Mouse (Mus musculus): ENCODE results near the gene Fgfr2. TPM values are rescaled to one million over a fixed set of nuclear protein-coding genes. Genes with fewer than 3 reads are reported as not detected.

The Fgfr2 gene
- polyA plus RNA-seq, 1 experiment from 2014 or later: 106 TPM

DNA sequence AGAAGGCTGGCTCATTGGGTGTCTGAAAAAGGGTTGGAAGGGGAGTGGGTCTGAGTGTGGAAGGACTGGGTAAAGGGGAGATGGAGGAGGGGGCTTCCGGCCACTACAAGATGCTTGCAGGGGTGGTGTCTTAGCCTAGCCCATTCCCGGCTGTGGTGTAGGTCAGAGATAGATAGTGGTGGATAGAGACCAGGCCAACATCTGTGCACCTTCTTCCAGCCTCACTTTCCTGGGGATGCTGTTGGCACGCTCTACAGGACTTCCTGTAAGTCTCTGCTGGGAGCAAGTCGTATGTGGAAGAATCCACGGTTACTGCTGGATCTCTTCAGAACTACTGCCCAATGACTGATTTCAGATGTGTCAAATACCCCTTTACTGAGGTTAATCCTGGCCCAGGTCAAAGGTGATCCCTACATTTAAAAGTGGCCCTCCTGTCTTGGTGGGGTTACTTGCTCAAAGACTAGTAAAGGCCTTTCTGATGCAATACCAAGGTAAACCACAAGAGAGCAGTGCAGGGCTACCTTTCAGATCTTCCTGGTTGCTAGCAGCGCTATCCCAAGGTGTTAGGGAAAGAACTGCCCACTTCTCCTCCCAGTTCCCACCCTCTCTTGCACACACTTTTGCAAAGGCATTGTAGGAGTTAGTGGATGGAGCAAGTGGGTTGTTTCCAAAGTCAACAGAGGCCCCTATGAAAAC, 896.6 kb downstream of the Fgfr2 start:
- no peak overlapping the region for H3K27ac ChIP-seq (replicated peaks; ENCODE audit: low read depth, low read length)
- no peak overlapping the region for H3K4me3 ChIP-seq (ENCODE audit: low read depth, low read length)
- H3K9ac ChIP-seq (ENCODE audit: low read depth, low read length): no peak overlapping the region; the same call in 1 of the 2 replicates
- DNase-seq (ENCODE audit: low spot score) (peak; percentile 87), ATAC-seq (ENCODE audit: low read depth) (peak; percentile 74)
- 0 out of 2 replicates have a peak, but pooled peaks cover 4% of the 10 kb centered on the region for H3K4me1 ChIP-seq (ENCODE audit: control insufficient read depth, insufficient read depth, low read length)
- WGBS: 59% methylated on average over 6 of the region's 6 CpGs
- no peaks in the 10 kb centered on the region for H3K36me3 ChIP-seq (ENCODE audit: control insufficient read depth, insufficient read depth, low read length)
- H3K9me3 ChIP-seq (ENCODE audit: control insufficient read depth, low read length): no peaks in the 10 kb centered on the region
- H3K4me2 ChIP-seq (ENCODE audit: low read depth, low read length): no peak overlapping the region
- no peaks in the 10 kb centered on the region for H3K27me3 ChIP-seq (replicated peaks; ENCODE audit: control insufficient read depth, insufficient read depth, low read length)

DNA sequence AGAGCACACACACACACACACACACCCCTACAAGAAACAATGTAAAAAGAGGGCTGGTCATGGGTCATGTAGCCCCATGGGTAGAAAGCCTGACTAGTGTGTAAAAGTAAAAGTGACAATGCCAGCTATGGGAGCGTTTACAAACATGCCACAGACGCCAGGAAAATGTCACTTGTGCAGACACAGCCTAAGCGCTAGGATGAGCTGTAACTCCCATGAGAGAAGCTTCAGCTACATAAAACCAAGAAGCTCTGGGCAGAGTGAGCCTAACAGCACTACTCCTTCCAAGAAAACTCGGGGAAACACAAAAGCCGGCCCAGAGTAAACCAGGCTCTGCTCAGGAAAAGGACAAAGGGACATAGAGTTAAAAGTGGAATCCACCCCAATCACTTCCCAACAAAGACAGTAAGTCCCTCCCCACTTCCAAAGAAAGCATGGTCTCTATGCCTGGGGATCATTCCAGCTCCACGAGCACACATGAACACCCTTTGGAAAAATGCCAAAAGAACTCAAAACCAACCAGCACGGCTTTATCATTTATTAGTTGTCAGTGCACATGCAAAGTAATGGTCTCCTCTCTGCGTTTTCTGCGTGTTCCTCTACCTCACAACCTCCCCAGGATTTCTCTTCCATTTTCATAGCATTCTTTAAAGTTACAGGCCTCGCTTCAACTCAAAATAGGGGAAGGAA, 899.6 kb downstream of the Fgfr2 start:
- 44% methylated on average over 10 of the region's 10 CpGs for WGBS
- H3K27ac ChIP-seq (replicated peaks; ENCODE audit: low read depth, low read length): no peak overlapping the region

DNA sequence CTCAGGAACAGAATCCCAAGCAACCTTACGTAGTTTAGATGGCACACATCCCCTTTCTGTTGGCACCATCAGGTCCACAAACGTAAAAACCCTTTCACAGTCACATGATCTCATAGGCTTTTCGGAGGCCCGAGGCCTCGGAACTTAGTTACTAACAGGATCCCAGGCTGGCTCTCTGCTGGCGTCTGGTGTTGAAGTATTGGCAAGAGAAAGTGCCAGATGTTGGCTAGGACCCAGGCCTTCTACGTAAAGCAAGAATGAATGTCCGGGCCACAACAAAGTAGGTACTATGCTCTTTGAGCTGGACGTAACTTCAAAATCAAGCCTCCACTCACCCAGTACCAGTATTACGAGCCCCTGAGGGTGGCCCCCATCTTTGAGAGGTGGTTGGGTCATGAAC, 909.1 kb downstream of the Fgfr2 start:
- Histone ChIP-seq H3K27me3 (replicated peaks; ENCODE audit: control insufficient read depth, insufficient read depth, low read length) (no peaks in the 10 kb centered on the region), H3K4me2 (ENCODE audit: low read depth, low read length) (no peak overlapping the region), H3K36me3 (ENCODE audit: control insufficient read depth, insufficient read depth, low read length) (no peaks in the 10 kb centered on the region), H3K9me3 (ENCODE audit: control insufficient read depth, low read length) (no peaks in the 10 kb centered on the region), H3K9ac (ENCODE audit: low read depth, low read length) (no peak overlapping the region), H3K4me3 (ENCODE audit: low read depth, low read length) (no peak overlapping the region), H3K4me1 (ENCODE audit: control insufficient read depth, insufficient read depth, low read length) (peaks cover 10% of the 10 kb centered on the region), H3K27ac (replicated peaks; ENCODE audit: low read depth, low read length) (no peak overlapping the region)
- 60% methylated on average over 10 of the region's 10 CpGs for WGBS
- DNase-seq (ENCODE audit: low spot score): no peak
- ATAC-seq (ENCODE audit: low read depth): no peak

More for the DNA sequence above, 899.6 kb downstream of the Fgfr2 start:
- H3K4me3 ChIP-seq (ENCODE audit: low read depth, low read length): no peak overlapping the region
- H3K4me2 ChIP-seq (ENCODE audit: low read depth, low read length): no peak overlapping the region
- no peak for ATAC-seq (ENCODE audit: low read depth)
- H3K27me3 ChIP-seq (replicated peaks; ENCODE audit: control insufficient read depth, insufficient read depth, low read length): no peaks in the 10 kb centered on the region
- no peaks in the 10 kb centered on the region for H3K9me3 ChIP-seq (ENCODE audit: control insufficient read depth, low read length)
- DNase-seq (ENCODE audit: low spot score): peak; percentile 66
- H3K9ac ChIP-seq (ENCODE audit: low read depth, low read length): no peak overlapping the region
- 0 out of 2 replicates have a peak, but pooled peaks cover 4% of the 10 kb centered on the region for H3K4me1 ChIP-seq (ENCODE audit: control insufficient read depth, insufficient read depth, low read length)
- H3K36me3 ChIP-seq (ENCODE audit: control insufficient read depth, insufficient read depth, low read length): no peaks in the 10 kb centered on the region

DNA sequence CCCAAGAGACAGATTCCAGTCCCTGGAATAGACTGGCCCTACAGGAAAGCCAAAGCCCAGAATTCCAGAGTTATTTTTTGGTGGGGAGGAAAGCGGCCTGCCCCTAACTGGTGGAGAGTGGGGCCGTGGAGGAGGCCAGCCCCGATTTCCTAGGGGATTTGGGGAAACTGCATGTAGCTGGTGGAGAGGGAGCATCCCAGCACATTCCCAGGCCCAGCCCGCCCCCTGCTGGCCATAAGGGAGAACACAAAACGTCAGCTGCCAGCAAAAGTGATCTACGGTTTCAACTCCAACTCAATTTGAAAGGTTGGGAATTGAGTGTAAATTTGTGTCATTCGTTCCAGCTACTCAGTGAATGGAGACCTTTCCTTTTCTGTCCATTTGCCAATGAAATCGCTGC, 909.7 kb downstream of the Fgfr2 start:
- Histone ChIP-seq H3K27ac (replicated peaks; ENCODE audit: low read depth, low read length) (no peak overlapping the region), H3K27me3 (replicated peaks; ENCODE audit: control insufficient read depth, insufficient read depth, low read length) (no peaks in the 10 kb centered on the region; the same call in 1 of the 2 replicates), H3K4me3 (ENCODE audit: low read depth, low read length) (no peak overlapping the region), H3K4me1 (ENCODE audit: control insufficient read depth, insufficient read depth, low read length) (peaks cover 10% of the 10 kb centered on the region), H3K4me2 (ENCODE audit: low read depth, low read length) (no peak overlapping the region), H3K36me3 (ENCODE audit: control insufficient read depth, insufficient read depth, low read length) (no peaks in the 10 kb centered on the region), H3K9ac (ENCODE audit: low read depth, low read length) (no peak overlapping the region), H3K9me3 (ENCODE audit: control insufficient read depth, low read length) (no peaks in the 10 kb centered on the region)
- DNase-seq (ENCODE audit: low spot score) (peak; percentile 78), ATAC-seq (ENCODE audit: low read depth) (peak; percentile 60; the same call in 1 of the 2 replicates)
- WGBS: 5% methylated on average over 8 of the region's 8 CpGs

DNA sequence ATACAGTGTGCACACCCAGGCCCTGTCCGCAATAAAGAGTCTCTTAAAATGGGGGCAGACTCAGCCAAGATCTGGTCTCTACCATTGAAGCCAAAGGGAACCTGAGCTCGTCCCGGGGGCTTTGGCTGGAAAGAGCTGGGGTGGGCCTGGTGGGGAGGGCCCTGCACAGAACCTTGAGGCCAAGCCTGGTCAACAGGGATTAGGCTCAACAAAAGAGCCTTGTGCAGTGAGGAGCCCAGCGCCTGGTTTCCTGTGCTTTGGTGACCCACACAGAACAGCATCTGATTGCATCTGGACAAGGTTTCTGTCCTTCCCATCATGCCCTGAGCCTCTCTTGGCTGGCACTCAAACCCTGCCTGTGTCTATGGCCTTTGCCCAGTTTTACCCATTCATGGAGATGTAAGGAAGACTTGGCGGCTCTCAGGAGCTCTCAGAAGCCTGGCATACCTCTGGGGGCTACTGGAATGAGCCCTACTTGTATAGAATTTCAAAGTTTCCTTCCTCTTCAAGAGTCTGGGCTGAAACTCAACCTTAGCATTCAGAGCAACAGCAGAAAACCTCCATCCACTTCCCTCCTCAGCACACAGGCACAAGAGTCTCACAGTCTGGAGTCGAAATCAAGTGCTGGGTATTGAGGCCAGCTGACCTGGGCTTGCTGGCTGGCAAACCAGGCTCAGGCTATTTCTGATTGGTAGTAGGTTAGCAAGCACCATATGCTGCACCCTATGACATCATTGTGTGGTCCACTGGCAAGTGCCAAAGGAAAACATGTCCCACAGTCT, 911.0 kb downstream of the Fgfr2 start:
- 44% methylated on average over 6 of the region's 6 CpGs for WGBS
- Histone ChIP-seq H3K4me2 (ENCODE audit: low read depth, low read length) (no peak overlapping the region), H3K27me3 (replicated peaks; ENCODE audit: control insufficient read depth, insufficient read depth, low read length) (no peaks in the 10 kb centered on the region; the same call in 1 of the 2 replicates), H3K4me1 (ENCODE audit: control insufficient read depth, insufficient read depth, low read length) (peaks cover 10% of the 10 kb centered on the region), H3K27ac (replicated peaks; ENCODE audit: low read depth, low read length) (peak overlapping the region; percentile 36; the same call in 1 of the 2 replicates), H3K4me3 (ENCODE audit: low read depth, low read length) (no peak overlapping the region), H3K36me3 (ENCODE audit: control insufficient read depth, insufficient read depth, low read length) (no peaks in the 10 kb centered on the region), H3K9ac (ENCODE audit: low read depth, low read length) (no peak overlapping the region), H3K9me3 (ENCODE audit: control insufficient read depth, low read length) (no peaks in the 10 kb centered on the region)
- ATAC-seq (ENCODE audit: low read depth) (peak; percentile 50; the same call in 1 of the 2 replicates), DNase-seq (ENCODE audit: low spot score) (peak; percentile 83)

DNA sequence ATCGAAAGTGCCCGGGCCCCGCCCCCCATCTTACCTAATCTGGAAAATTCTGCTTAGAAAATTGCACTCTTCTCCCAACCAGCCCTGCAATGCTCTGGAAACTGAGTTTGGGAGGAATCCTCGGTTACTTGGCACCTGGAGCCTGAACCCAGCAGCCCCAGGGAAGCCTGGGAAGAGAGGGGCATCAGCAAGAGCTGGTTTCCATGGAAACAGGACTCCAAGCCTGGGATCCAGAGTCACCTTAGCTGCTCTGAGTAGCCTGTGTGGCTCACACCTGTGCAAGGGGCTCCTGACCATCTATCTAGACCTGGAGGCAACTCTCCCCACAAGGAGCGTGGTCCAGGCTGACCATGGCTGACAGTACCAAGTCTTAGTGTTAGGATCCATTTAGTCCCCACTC, 912.5 kb downstream of the Fgfr2 start:
- H3K27ac ChIP-seq (replicated peaks; ENCODE audit: low read depth, low read length): no peak overlapping the region
- DNase-seq (ENCODE audit: low spot score): no peak
- H3K9ac ChIP-seq (ENCODE audit: low read depth, low read length): no peak overlapping the region
- H3K36me3 ChIP-seq (ENCODE audit: control insufficient read depth, insufficient read depth, low read length): no peaks in the 10 kb centered on the region
- no peak overlapping the region for H3K4me3 ChIP-seq (ENCODE audit: low read depth, low read length)
- ATAC-seq (ENCODE audit: low read depth): no peak
- no peaks in the 10 kb centered on the region; the same call in 1 of the 2 replicates for H3K27me3 ChIP-seq (replicated peaks; ENCODE audit: control insufficient read depth, insufficient read depth, low read length)
- peaks cover 10% of the 10 kb centered on the region for H3K4me1 ChIP-seq (ENCODE audit: control insufficient read depth, insufficient read depth, low read length)
- H3K4me2 ChIP-seq (ENCODE audit: low read depth, low read length): no peak overlapping the region
- H3K9me3 ChIP-seq (ENCODE audit: control insufficient read depth, low read length): no peaks in the 10 kb centered on the region
- 82% methylated on average over 5 of the region's 5 CpGs for WGBS

DNA sequence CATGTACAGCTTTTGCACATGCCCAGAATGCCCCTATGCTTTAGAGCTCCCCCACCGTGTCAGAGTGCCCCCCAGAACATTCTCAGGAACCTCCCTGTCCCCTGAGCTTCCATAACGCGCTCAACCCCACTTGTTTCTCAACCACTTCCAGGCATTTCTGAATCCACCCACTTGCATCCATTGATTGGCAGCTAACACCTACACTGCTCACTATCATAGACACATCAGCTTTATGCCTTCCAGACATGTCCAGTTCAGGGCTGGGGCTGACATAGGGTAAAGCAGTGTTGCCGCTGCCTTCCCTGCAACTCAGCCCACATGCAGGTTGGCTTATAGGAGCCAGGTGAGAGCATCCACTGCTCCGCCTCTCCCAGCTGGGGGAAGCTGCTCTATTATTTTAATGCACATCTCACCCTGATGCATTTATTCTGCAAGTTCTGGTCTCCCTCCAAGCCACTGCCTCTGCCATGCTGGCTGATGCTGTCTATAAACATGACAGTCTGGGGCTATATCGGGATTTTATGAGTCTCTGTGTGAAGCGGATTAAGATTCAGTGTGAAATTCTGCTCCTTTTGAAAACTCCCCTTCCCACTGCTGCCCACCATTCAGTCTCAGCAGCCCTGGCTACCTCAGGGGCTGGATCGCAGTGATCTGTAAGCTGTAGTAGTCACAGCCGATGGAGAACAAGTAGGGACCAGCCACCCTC, 914.1 kb downstream of the Fgfr2 start:
- no peak for DNase-seq (ENCODE audit: low spot score)
- H3K27me3 ChIP-seq (replicated peaks; ENCODE audit: control insufficient read depth, insufficient read depth, low read length): no peaks in the 10 kb centered on the region; the same call in 1 of the 2 replicates
- H3K4me1 ChIP-seq (ENCODE audit: control insufficient read depth, insufficient read depth, low read length): peaks cover 20% of the 10 kb centered on the region
- no peak overlapping the region for H3K27ac ChIP-seq (replicated peaks; ENCODE audit: low read depth, low read length)
- H3K4me2 ChIP-seq (ENCODE audit: low read depth, low read length): no peak overlapping the region
- ATAC-seq (ENCODE audit: low read depth): no peak
- no peak overlapping the region for H3K4me3 ChIP-seq (ENCODE audit: low read depth, low read length)
- 74% methylated on average over 9 of the region's 9 CpGs for WGBS
- H3K9me3 ChIP-seq (ENCODE audit: control insufficient read depth, low read length): no peaks in the 10 kb centered on the region
- H3K9ac ChIP-seq (ENCODE audit: low read depth, low read length): no peak overlapping the region
- H3K36me3 ChIP-seq (ENCODE audit: control insufficient read depth, insufficient read depth, low read length): no peaks in the 10 kb centered on the region

DNA sequence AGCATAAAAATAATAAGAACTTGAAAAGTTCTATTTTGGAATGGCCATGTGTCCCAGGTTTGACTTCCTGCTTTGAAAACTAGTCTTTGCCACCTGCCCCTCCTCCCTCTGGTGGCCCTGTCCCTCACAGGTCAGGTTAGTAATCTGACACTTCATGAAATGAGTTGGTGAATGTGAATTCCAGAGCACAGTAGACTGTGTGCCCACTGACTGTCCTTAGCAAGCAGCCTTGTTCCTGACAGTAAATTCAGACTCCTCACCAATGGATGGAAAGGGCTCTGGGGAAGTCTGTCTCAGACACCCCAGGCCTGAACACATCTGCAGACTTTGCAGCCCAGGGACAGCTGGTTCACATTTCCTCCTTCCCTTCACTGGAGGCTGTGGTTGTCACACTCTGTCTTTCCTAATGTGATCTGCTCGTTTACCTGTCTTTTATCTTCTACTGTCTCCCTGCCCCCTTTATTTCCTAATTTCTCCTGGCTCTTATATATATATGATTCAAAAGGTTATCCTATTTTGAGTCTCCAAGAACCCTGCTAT, 919.0 kb downstream of the Fgfr2 start:
- no peak for DNase-seq (ENCODE audit: low spot score)
- Histone ChIP-seq H3K9ac (ENCODE audit: low read depth, low read length) (no peak overlapping the region), H3K4me2 (ENCODE audit: low read depth, low read length) (no peak overlapping the region), H3K36me3 (ENCODE audit: control insufficient read depth, insufficient read depth, low read length) (no peaks in the 10 kb centered on the region), H3K4me1 (ENCODE audit: control insufficient read depth, insufficient read depth, low read length) (peaks cover 16% of the 10 kb centered on the region), H3K9me3 (ENCODE audit: control insufficient read depth, low read length) (no peaks in the 10 kb centered on the region), H3K4me3 (ENCODE audit: low read depth, low read length) (no peak overlapping the region), H3K27ac (replicated peaks; ENCODE audit: low read depth, low read length) (no peak overlapping the region), H3K27me3 (replicated peaks; ENCODE audit: control insufficient read depth, insufficient read depth, low read length) (no peaks in the 10 kb centered on the region; the same call in 1 of the 2 replicates)
- 4% methylated on average over 1 of the region's 1 CpGs for WGBS
- ATAC-seq (ENCODE audit: low read depth): no peak
